Mouse (Mus musculus) neural tube, embryonic 14.5 days (tissue): ENCODE data around the gene Nkx2-1. TPM values are rescaled to one million over a fixed set of nuclear protein-coding genes. Genes with fewer than 3 reads are reported as not detected.
A peak's percentile ranks its signal among the peaks of the same experiment; 100 is the strongest.
"Not testable (repeated sequence)": the region's sequence is repeated elsewhere in the genome, so short reads cannot be mapped to it uniquely, and the experiment has no call there.

Source experiments
- ATAC-seq: fragments of 200-750 bp; cut with Nextera tagmentation; 2 replicates; pipeline ENCODE4 v1.8.0; 2017; ENCODE audit warnings: low read depth, mild to moderate bottlenecking, moderate TSS enrichment, moderate library complexity
- H3K27ac ChIP-seq: fragments of 300-500 bp; sonication (generic); 2 replicates; pipeline ENCODE4 v1.5.1; 2014; ENCODE audit warnings: low read depth, mild to moderate bottlenecking, control low read depth, low read length, moderate library complexity, mixed read lengths
- H3K27me3 ChIP-seq: fragments of 300-500 bp; sonication (generic); 2 replicates; pipeline ENCODE4 v1.6.1; 2014; ENCODE audit warnings: low read length; ENCODE audit not compliant: control insufficient read depth, insufficient read depth
- H3K36me3 ChIP-seq: fragments of 300-500 bp; sonication (generic); 2 replicates; pipeline ENCODE4 v1.6.1; 2014; ENCODE audit warnings: low read length, mixed read lengths; ENCODE audit not compliant: control insufficient read depth, insufficient read depth
- H3K4me1 ChIP-seq: fragments of 300-500 bp; sonication (generic); 2 replicates; pipeline ENCODE4 v1.6.1; 2014; ENCODE audit warnings: low read length; ENCODE audit not compliant: control insufficient read depth, insufficient read depth
- H3K4me2 ChIP-seq: fragments of 300-500 bp; sonication (generic); 2 replicates; pipeline ENCODE4 v1.6.1; 2014; ENCODE audit warnings: mild to moderate bottlenecking, low read depth, low read length, control low read depth
- H3K4me3 ChIP-seq: fragments of 300-500 bp; sonication (generic); 2 replicates; pipeline ENCODE4 v1.5.1; 2014; ENCODE audit warnings: low read depth, low read length, control low read depth, mixed read lengths
- H3K9ac ChIP-seq: fragments of 300-500 bp; sonication (generic); replicated peaks from 2 replicates; pipeline ENCODE4 v1.6.1; 2014; ENCODE audit warnings: low read depth, mild to moderate bottlenecking, control low read depth, low read length, mixed read lengths
- H3K9me3 ChIP-seq: fragments of 300-500 bp; sonication (generic); 2 replicates; pipeline ENCODE4 v1.6.1; 2016; ENCODE audit warnings: low read length; ENCODE audit not compliant: control insufficient read depth
- WGBS: fragments of 180-500 bp; shearing (Covaris S2); extraction: QIAGEN DNeasy Blood & Tissue Kit; methylation state at CpG from one replicate; pipeline ENCODE4 v1.1.7; 2014; 5-methylcytosine and 5-hydroxymethylcytosine counted together
- polyA plus RNA-seq: library from polyadenylated mRNA; unstranded; fragments of >200 nt; fragmentation: Nextera tagmentation; extraction: Ambion mirVana; gene quantifications from 2 replicates; pipeline ENCODE4 v1.2.1, GENCODE M21; 2014

Gene Nkx2-1
- polyA plus RNA-seq, 1 experiment from 2014 or later: not detected

DNA sequence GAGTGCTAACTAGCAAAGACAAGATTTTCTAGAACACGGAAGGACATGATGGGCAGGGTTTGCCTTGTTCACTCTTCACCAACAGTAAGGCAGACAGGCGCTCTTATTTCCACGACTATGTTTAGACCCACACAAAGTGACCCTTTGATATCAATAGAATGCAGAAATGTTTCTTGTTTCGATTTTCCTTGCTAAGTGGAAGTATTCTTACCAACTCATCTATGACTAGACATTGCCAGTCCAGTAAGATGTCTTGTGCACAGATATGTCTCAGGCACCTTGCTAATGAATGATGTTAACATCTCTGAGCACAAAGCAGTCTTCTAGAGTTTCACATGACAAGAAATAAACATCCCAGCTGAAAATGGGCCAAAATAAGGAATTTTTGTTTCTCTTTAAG, 9.6 kb downstream of the Nkx2-1 start:
- ATAC-seq: no peak
- no peak overlapping the region for H3K27ac ChIP-seq
- no peaks in the 10 kb centered on the region for H3K36me3 ChIP-seq
- 25% methylated on average over 4 of the region's 4 CpGs for WGBS
- no peak overlapping the region for H3K4me2 ChIP-seq
- H3K9ac ChIP-seq: no peak overlapping the region
- no peak overlapping the region for H3K4me3 ChIP-seq
- no peaks in the 10 kb centered on the region for H3K4me1 ChIP-seq
- peaks cover 89% of the 10 kb centered on the region for H3K27me3 ChIP-seq
- no peaks in the 10 kb centered on the region for H3K9me3 ChIP-seq

DNA sequence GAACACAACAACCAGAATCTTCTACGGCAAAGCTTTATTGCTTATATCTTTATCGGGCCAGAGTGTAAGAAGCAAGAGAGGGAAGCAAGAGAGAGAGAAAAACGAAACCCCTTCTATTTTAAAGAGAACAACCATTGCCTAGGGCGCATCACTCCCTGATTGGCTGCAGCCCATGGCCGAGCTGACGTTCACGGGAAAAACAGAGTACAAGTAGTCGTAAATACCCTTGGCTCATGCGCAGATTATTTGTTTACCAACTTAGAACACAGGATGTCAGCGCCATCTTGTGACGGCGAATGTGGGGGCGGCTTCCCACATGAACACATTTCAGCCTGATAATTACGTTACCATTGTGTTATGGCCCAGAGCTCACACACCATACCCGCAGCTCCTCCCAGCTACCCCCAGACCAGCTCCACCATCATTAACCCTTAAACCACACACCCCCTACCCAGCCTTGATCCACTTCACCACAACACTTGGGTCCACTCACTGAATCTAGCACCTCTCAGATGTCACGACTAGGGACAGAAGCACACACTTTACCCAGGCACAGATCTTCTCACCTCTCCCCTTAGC, 11.4 kb downstream of the Nkx2-1 start:
- not testable (repeated sequence) for H3K4me2 ChIP-seq, H3K4me1 ChIP-seq, H3K27ac ChIP-seq, H3K9ac ChIP-seq, H3K9me3 ChIP-seq, H3K4me3 ChIP-seq, H3K36me3 ChIP-seq
- peak; percentile 83 for ATAC-seq
- H3K27me3 ChIP-seq: peaks cover 86% of the 10 kb centered on the region
- 3% methylated on average over 8 of the region's 16 CpGs for WGBS

DNA sequence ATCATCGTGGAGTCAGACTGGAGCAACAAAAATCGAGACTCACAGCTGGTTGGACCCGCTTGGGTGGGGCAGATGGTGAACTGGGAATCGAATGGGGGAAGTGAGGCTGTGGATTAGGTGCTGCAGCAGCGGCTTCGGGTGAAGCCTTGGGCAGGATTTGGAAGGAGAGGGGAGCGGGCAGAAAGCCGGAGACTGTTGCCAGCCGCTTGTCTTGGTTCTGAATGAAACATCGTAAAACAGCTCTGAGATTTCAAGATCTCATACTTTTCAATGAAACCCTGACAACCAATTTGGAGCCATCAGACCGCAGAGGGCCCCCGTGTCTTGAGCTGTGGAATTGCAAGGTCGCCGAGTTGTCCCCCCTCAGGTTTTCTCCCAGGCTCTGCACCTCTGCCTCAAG, 12.5 kb downstream of the Nkx2-1 start:
- H3K27ac ChIP-seq: no peak overlapping the region
- H3K4me1 ChIP-seq: no peaks in the 10 kb centered on the region
- whole genome bisulfite sequencing: 3% methylated on average over 14 of the region's 14 CpGs
- no peaks in the 10 kb centered on the region for H3K36me3 ChIP-seq
- no peak overlapping the region for H3K4me3 ChIP-seq
- H3K9me3 ChIP-seq: no peaks in the 10 kb centered on the region
- peaks cover 86% of the 10 kb centered on the region for H3K27me3 ChIP-seq
- no peak for ATAC-seq
- no peak overlapping the region for H3K9ac ChIP-seq
- H3K4me2 ChIP-seq: no peak overlapping the region

DNA sequence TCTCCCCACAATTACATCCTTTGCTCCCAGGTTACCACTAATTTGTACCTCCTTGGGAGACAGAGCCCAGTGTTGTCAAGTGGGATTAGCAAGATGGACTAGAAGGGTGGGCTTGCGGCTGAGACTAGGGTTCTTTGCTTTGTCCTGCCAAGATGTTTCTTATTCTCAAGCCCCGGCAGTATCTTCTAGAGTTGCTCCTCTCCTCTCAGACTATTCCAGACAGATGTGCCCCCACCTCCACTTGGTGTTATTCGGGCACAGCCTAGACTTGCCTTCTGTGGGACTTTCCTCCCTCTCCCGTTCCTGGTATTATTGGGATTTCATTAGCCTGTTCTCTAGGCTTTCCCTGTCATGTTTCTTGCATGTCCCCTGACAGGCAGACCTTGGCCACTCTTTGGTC, 14.5 kb downstream of the Nkx2-1 start:
- no peak overlapping the region for H3K9ac ChIP-seq
- peaks cover 86% of the 10 kb centered on the region for H3K27me3 ChIP-seq
- no peak overlapping the region for H3K4me3 ChIP-seq
- H3K27ac ChIP-seq: no peak overlapping the region
- H3K4me1 ChIP-seq: no peaks in the 10 kb centered on the region
- no peak overlapping the region for H3K4me2 ChIP-seq
- no peaks in the 10 kb centered on the region for H3K9me3 ChIP-seq
- no peaks in the 10 kb centered on the region for H3K36me3 ChIP-seq
- ATAC-seq: no peak
- 21% methylated on average over 4 of the region's 4 CpGs for WGBS

DNA sequence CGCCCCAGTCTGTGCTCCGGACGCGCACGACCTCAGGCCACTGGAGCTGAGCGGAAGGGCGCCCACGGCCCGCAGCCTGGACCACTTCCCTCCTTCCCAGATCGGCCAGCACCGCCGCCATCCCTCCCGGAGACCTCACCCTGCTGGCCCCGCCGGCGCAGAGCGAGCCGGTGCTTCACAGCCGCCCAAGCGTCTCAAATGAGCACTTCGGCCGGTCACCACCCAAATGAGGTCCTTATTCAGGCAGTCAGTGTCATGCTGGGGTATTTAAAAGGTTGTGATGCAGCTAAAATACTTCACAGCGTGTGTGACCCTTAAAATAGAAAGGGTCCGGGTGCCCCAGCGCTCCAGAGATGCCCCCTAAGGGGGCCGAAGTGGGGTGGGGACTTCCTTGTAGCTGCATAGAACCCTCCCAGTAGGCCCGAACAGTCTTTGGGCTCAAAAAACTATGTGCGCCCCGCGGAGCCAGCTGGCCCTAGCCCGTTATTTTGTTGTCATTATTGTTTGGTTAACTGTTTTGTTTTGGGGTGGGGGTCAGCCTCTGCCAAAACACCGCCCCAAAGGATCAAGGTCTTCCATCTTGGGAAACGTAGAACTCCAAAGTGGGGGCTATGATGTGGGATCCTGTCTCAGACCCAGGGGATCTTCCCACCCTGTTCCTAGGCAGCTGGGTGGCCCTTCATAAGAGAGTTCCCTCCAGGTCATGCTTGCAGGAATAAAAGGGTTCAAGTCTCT, 15.4 kb downstream of the Nkx2-1 start:
- no peak overlapping the region for H3K27ac ChIP-seq
- ATAC-seq: no peak
- WGBS: under 1% methylated on average over 33 of the region's 33 CpGs

DNA sequence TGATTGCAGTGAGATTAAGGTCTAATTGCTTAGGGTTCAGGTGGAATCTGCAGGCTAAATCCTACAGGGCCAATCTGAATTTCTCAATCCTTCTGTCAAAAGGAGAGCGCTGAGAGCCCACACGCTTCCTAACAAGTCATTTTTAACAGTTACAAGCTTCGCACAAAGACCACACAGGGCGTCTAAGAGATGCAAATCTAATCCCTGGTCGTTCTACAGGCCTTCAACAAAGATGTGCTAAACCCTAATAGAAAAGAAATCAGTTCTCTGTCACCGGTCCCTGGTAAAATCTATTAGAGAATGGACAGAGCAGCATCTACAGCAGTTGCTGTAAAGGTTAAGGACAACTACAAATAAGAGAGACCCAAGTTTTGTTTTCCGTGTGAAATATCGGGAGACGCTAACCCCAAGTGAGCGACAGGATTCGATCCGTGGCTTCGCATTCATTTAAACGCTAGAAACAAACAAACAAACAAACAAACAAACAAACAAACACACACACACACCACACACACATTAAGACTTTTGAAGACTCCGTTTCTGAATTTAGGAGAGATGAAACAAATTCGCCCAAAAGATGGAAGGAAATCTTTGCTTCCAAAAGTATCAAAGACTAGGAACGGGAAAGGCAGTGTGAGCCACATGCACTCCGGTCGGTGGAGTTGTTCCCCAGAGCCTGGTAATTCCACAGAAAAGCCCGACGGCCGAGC, 16.2 kb downstream of the Nkx2-1 start:
- no peak overlapping the region for H3K4me2 ChIP-seq
- no peak overlapping the region for H3K27ac ChIP-seq
- H3K4me1 ChIP-seq: no peaks in the 10 kb centered on the region
- peaks cover 77% of the 10 kb centered on the region for H3K27me3 ChIP-seq
- H3K4me3 ChIP-seq: no peak overlapping the region
- under 1% methylated on average over 22 of the region's 22 CpGs for WGBS
- no peak for ATAC-seq
- no peaks in the 10 kb centered on the region for H3K9me3 ChIP-seq
- H3K9ac ChIP-seq: no peak overlapping the region
- H3K36me3 ChIP-seq: no peaks in the 10 kb centered on the region

More for the DNA sequence above, 15.4 kb downstream of the Nkx2-1 start:
- Histone ChIP-seq H3K4me3 (no peak overlapping the region), H3K27me3 (peaks cover 81% of the 10 kb centered on the region), H3K9me3 (no peaks in the 10 kb centered on the region), H3K36me3 (no peaks in the 10 kb centered on the region), H3K4me1 (no peaks in the 10 kb centered on the region), H3K9ac (no peak overlapping the region), H3K4me2 (no peak overlapping the region)

DNA sequence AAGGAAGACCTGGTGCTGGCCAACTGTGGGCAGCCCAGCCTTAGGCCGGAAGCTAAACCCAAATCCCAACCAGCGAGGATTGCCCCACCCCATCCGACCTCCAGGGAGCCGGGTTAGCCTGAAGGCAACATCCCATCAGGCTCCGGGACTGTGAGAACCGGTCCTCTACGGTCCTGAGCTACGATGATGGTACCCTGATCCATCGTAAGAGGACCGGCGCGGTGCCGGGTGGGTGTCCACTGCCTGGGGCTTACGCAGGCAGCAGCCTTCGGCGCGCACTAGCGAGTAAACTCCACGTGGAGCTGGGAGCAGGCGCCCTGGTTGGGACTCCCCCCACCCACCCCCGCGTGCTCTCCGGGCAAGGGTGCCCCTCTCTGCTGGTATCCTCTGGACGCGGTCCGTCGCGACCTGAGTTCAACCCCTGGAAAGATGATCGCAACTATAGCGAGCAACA, 16.9 kb downstream of the Nkx2-1 start:
- Histone ChIP-seq H3K36me3 (no peaks in the 10 kb centered on the region), H3K4me1 (no peaks in the 10 kb centered on the region), H3K9ac (no peak overlapping the region), H3K9me3 (no peaks in the 10 kb centered on the region), H3K27me3 (peaks cover 83% of the 10 kb centered on the region), H3K4me3 (no peak overlapping the region), H3K27ac (no peak overlapping the region), H3K4me2 (no peak overlapping the region)
- peak; percentile 58 for ATAC-seq
- under 1% methylated on average over 30 of the region's 30 CpGs for WGBS

DNA sequence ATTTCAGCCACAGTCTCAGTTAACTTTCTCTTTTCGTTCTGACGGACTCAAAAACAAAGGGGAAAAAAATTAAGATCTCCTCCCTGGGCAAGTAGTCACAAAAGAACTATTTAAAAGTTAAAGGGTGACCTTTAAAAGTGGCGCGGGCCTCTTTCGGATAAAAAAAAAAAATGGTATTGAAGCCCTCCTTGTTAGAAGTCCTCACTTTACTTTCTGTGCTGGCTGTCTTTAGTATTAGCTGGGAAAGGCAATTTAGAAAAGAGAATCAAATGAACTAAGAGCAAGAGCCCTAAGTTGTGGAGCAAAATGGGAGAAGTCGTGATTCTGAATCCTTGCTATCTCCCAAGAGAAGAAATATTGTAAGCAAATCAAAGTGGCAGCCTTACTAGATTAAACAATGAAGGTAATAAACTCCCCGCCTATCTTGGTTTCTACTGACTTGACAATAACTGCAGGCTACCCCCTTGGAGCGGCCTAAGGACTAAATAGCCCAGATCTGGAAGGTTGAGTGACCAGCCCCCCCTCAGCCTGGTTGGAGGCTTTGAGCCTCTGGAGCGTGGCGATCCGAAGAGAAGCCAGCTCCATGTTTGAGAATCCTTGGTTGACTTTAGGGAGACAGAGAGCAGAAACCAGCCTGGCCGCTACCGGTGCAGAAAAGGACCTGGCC, 17.5 kb downstream of the Nkx2-1 start:
- peaks cover 82% of the 10 kb centered on the region for H3K27me3 ChIP-seq
- H3K4me1 ChIP-seq: no peaks in the 10 kb centered on the region
- H3K4me2 ChIP-seq: no peak overlapping the region
- no peak overlapping the region for H3K9ac ChIP-seq
- no peak overlapping the region for H3K27ac ChIP-seq
- H3K9me3 ChIP-seq: no peaks in the 10 kb centered on the region
- no peak for ATAC-seq
- H3K36me3 ChIP-seq: no peaks in the 10 kb centered on the region
- 14% methylated on average over 13 of the region's 13 CpGs for WGBS
- H3K4me3 ChIP-seq: no peak overlapping the region

DNA sequence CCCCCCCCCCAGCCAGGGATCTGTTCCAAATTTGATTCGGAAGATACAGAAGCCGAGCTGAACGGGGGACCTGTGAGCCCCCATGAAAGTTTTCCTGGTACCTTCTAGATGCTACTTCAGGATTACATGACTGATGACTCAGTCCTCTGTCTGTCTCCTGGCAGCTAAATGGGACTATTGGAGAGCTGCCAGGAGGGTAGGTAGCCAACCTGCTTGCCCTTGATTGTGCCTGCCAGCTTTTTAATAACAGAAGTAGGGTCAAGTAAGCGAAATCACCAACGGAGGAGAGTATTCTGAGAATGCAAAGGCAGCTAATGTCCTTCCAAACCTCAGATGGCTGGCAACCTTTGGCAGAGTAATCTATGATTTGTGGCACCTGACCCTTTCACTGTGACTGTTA, 18.5 kb downstream of the Nkx2-1 start:
- Histone ChIP-seq H3K9me3 (no peaks in the 10 kb centered on the region), H3K4me1 (no peaks in the 10 kb centered on the region), H3K27me3 (peaks cover 80% of the 10 kb centered on the region), H3K27ac (no peak overlapping the region), H3K4me2 (no peak overlapping the region), H3K9ac (no peak overlapping the region), H3K36me3 (no peaks in the 10 kb centered on the region), H3K4me3 (no peak overlapping the region)
- no peak for ATAC-seq
- 57% methylated on average over 5 of the region's 5 CpGs for WGBS
